Mouse (Mus musculus) midbrain, embryonic 10.5 days (tissue): ENCODE measurements at regions not wholly inside any gene's neighbourhood (a gene's known extent, or its start where the extent isn't known, plus 50 kb on each side); places are given as distances from the start of the nearest gene placed in this dataset.

Experiments
- DNase-seq: peaks from one replicate; pipeline ENCODE4 v3.0.0-alpha.2; 2017; ENCODE audit warnings: low spot score
- H3K27ac ChIP-seq: fragments of 300-500 bp; sonication (generic); replicated peaks from 2 replicates; pipeline ENCODE4 v1.5.1; 2016; ENCODE audit warnings: mild to moderate bottlenecking
- H3K27me3 ChIP-seq: fragments of 300-500 bp; sonication (generic); 2 replicates; pipeline ENCODE4 v1.6.1; 2016; ENCODE audit warnings: low read depth, mild to moderate bottlenecking; ENCODE audit not compliant: poor library complexity, severe bottlenecking
- H3K36me3 ChIP-seq: fragments of 300-500 bp; sonication (generic); 2 replicates; pipeline ENCODE4 v1.6.1; 2016; ENCODE audit warnings: mild to moderate bottlenecking, moderate library complexity
- H3K4me1 ChIP-seq: fragments of 300-500 bp; sonication (generic); 2 replicates; pipeline ENCODE4 v1.6.1; 2016
- H3K4me3 ChIP-seq: fragments of 300-500 bp; sonication (generic); 2 replicates; pipeline ENCODE4 v1.5.1; 2016; ENCODE audit warnings: mild to moderate bottlenecking, moderate library complexity
- H3K9me3 ChIP-seq: fragments of 300-500 bp; sonication (generic); replicated peaks from 2 replicates; pipeline ENCODE4 v1.6.1; 2016; ENCODE audit warnings: mild to moderate bottlenecking
- WGBS: fragments of 180-500 bp; shearing (Covaris S2); methylation state at CpG from one replicate; pipeline ENCODE4 v1.1.7; 2016; 5-methylcytosine and 5-hydroxymethylcytosine counted together

GRCm38 (mm10) chr9:82484341-82484740 is 345.0 kb upstream of the Irak1bp1 start:
- no peaks in the 10 kb centered on the region for H3K4me1 ChIP-seq
- H3K27me3 ChIP-seq, result no peaks in the 10 kb centered on the region
- no peak overlapping the region for H3K27ac ChIP-seq
- no peak for DNase-seq
- H3K9me3 ChIP-seq, result no peaks in the 10 kb centered on the region
- H3K4me3 ChIP-seq, result no peak overlapping the region
- H3K36me3 ChIP-seq, result no peaks in the 10 kb centered on the region
- 92% methylated on average over 1 of the region's 1 CpGs for WGBS

- no peaks in the 10 kb centered on the region for H3K9me3 ChIP-seq
- no peak for DNase-seq
- H3K27ac ChIP-seq, result no peak overlapping the region
- no peaks in the 10 kb centered on the region for H3K4me1 ChIP-seq
- no peaks in the 10 kb centered on the region for H3K36me3 ChIP-seq
- no peaks in the 10 kb centered on the region for H3K27me3 ChIP-seq
- H3K4me3 ChIP-seq, result no peak overlapping the region
These were observed 335.9 kb upstream of the Irak1bp1 start for GRCm38 (mm10) chr9:82493440-82493839.

GRCm38 (mm10) chr9:82510014-82510413 is 319.3 kb upstream of the Irak1bp1 start:
- Histone ChIP-seq H3K4me1 (no peaks in the 10 kb centered on the region), H3K9me3 (no peaks in the 10 kb centered on the region), H3K4me3 (no peak overlapping the region), H3K27me3 (no peaks in the 10 kb centered on the region), H3K36me3 (no peaks in the 10 kb centered on the region), H3K27ac (no peak overlapping the region)
- WGBS, result 53% methylated on average over 2 of the region's 2 CpGs
- no peak for DNase-seq

- Histone ChIP-seq H3K4me1 (no peaks in the 10 kb centered on the region), H3K36me3 (no peaks in the 10 kb centered on the region), H3K9me3 (no peaks in the 10 kb centered on the region), H3K27ac (no peak overlapping the region), H3K27me3 (no peaks in the 10 kb centered on the region), H3K4me3 (no peak overlapping the region)
- DNase-seq, result no peak
- WGBS, result 45% methylated on average over 1 of the region's 1 CpGs
These were observed 310.3 kb upstream of the Irak1bp1 start for GRCm38 (mm10) chr9:82518993-82519392.

GRCm38 (mm10) chr9:82527867-82528385 is 301.4 kb upstream of the Irak1bp1 start:
- no peak for DNase-seq
- Histone ChIP-seq H3K27me3 (no peaks in the 10 kb centered on the region), H3K36me3 (no peaks in the 10 kb centered on the region), H3K4me3 (no peak overlapping the region), H3K4me1 (no peaks in the 10 kb centered on the region), H3K9me3 (no peaks in the 10 kb centered on the region), H3K27ac (no peak overlapping the region)
- WGBS, result 88% methylated on average over 8 of the region's 8 CpGs

GRCm38 (mm10) chr9:82552726-82553125 is 276.6 kb upstream of the Irak1bp1 start:
- no peak for DNase-seq
- H3K4me3 ChIP-seq, result no peak overlapping the region
- H3K27me3 ChIP-seq, result no peaks in the 10 kb centered on the region
- 84% methylated on average over 6 of the region's 6 CpGs for WGBS
- peaks cover 6% of the 10 kb centered on the region for H3K4me1 ChIP-seq
- H3K36me3 ChIP-seq, result no peaks in the 10 kb centered on the region
- H3K27ac ChIP-seq, result no peak overlapping the region
- H3K9me3 ChIP-seq, result no peaks in the 10 kb centered on the region

GRCm38 (mm10) chr9:82553213-82553612 is 276.1 kb upstream of the Irak1bp1 start:
- DNase-seq, result no peak
- WGBS, result 86% methylated on average over 3 of the region's 3 CpGs
- Histone ChIP-seq H3K27me3 (no peaks in the 10 kb centered on the region), H3K36me3 (no peaks in the 10 kb centered on the region), H3K27ac (no peak overlapping the region), H3K4me1 (peaks cover 1% of the 10 kb centered on the region; the same call in 1 of the 2 replicates), H3K9me3 (no peaks in the 10 kb centered on the region), H3K4me3 (no peak overlapping the region)

- DNase-seq, result no peak
- Histone ChIP-seq H3K36me3 (no peaks in the 10 kb centered on the region), H3K9me3 (no peaks in the 10 kb centered on the region), H3K4me1 (no peaks in the 10 kb centered on the region), H3K27ac (no peak overlapping the region), H3K27me3 (no peaks in the 10 kb centered on the region), H3K4me3 (no peak overlapping the region)
- WGBS, result 83% methylated on average over 1 of the region's 1 CpGs
These were observed 266.5 kb upstream of the Irak1bp1 start for GRCm38 (mm10) chr9:82562551-82563465.

- DNase-seq, result no peak
- Histone ChIP-seq H3K36me3 (no peaks in the 10 kb centered on the region), H3K4me1 (no peaks in the 10 kb centered on the region), H3K27ac (no peak overlapping the region), H3K27me3 (no peaks in the 10 kb centered on the region), H3K4me3 (no peak overlapping the region), H3K9me3 (no peaks in the 10 kb centered on the region)
- 70% methylated on average over 4 of the region's 4 CpGs for WGBS
These were observed 247.8 kb upstream of the Irak1bp1 start for GRCm38 (mm10) chr9:82581373-82582018.

GRCm38 (mm10) chr9:82609111-82609510 is 220.2 kb upstream of the Irak1bp1 start:
- no peak for DNase-seq
- 76% methylated on average over 11 of the region's 11 CpGs for WGBS
- Histone ChIP-seq H3K4me1 (no peaks in the 10 kb centered on the region), H3K27ac (no peak overlapping the region), H3K36me3 (no peaks in the 10 kb centered on the region), H3K4me3 (no peak overlapping the region), H3K27me3 (no peaks in the 10 kb centered on the region), H3K9me3 (no peaks in the 10 kb centered on the region)

- H3K9me3 ChIP-seq, result no peaks in the 10 kb centered on the region
- no peak overlapping the region for H3K27ac ChIP-seq
- no peaks in the 10 kb centered on the region for H3K36me3 ChIP-seq
- 93% methylated on average over 4 of the region's 4 CpGs for WGBS
- no peak overlapping the region for H3K4me3 ChIP-seq
- no peaks in the 10 kb centered on the region for H3K4me1 ChIP-seq
- DNase-seq, result no peak
- H3K27me3 ChIP-seq, result no peaks in the 10 kb centered on the region
These were observed 219.4 kb upstream of the Irak1bp1 start for GRCm38 (mm10) chr9:82609946-82610345.

GRCm38 (mm10) chr9:82612526-82612925 is 216.8 kb upstream of the Irak1bp1 start:
- no peaks in the 10 kb centered on the region for H3K4me1 ChIP-seq
- no peaks in the 10 kb centered on the region; the same call in 1 of the 2 replicates for H3K9me3 ChIP-seq
- H3K27ac ChIP-seq, result no peak overlapping the region
- WGBS, result 97% methylated on average over 2 of the region's 2 CpGs
- no peaks in the 10 kb centered on the region for H3K36me3 ChIP-seq
- no peak for DNase-seq
- no peaks in the 10 kb centered on the region for H3K27me3 ChIP-seq
- H3K4me3 ChIP-seq, result no peak overlapping the region

GRCm38 (mm10) chr9:82632411-82632810 is 196.9 kb upstream of the Irak1bp1 start:
- DNase-seq, result no peak
- Histone ChIP-seq H3K4me3 (no peak overlapping the region), H3K36me3 (no peaks in the 10 kb centered on the region), H3K27ac (no peak overlapping the region), H3K9me3 (no peaks in the 10 kb centered on the region), H3K27me3 (no peaks in the 10 kb centered on the region), H3K4me1 (no peaks in the 10 kb centered on the region)
- 88% methylated on average over 3 of the region's 3 CpGs for WGBS
